Comparison of ENCODE assay signal across 8 mouse cellular contexts in genomic region chr4:82400536-82400935, GRCm38 (mm10).
A peak's percentile ranks its signal among the peaks of the same experiment; 100 is the strongest.
DNase-seq lines count a peak whose midpoint lies in the region; ATAC-seq and TF ChIP-seq lines count a peak whose summit lies in the region.

No protein-coding gene starts in this region.

- no peaks in the 10 kb centered on the region for H3K36me3 ChIP-seq in forebrain, embryonic 14.5 days (ENCODE audit: control insufficient read depth, insufficient read depth, low read length)

- H3K4me2 ChIP-seq in forebrain, embryonic 14.5 days (ENCODE audit: low read length) = no peak overlapping the region

- no peak; the same call in 1 of the 2 replicates for ATAC-seq in forebrain, embryonic 14.5 days

- WGBS in forebrain, embryonic 14.5 days = 9% methylated on average over 5 of the region's 5 CpGs

- no peak for TF ChIP-seq CTCF in layer of hippocampus, adult 2 months (conservative IDR thresholded peaks at IDR 0.05)

- no peaks in the 10 kb centered on the region for H3K27me3 ChIP-seq in forebrain, embryonic 14.5 days (replicated peaks; ENCODE audit: control insufficient read depth, insufficient read depth, low read length)

- H3K4me1 ChIP-seq in forebrain, embryonic 14.5 days (ENCODE audit: control insufficient read depth, insufficient read depth, low read length) = peaks cover 52% of the 10 kb centered on the region

- H3K27ac ChIP-seq in layer of hippocampus, adult 2 months = peak overlapping the region; percentile 53; the same call in 1 of the 2 replicates
- H3K27ac ChIP-seq in forebrain, embryonic 14.5 days (ENCODE audit: low read depth, low read length) = peak overlapping the region; percentile 61; the same call in 1 of the 2 replicates

- no peak for DNase-seq in layer of hippocampus, adult 2 months (ENCODE audit: low spot score in 2 of 2)
- DNase-seq in layer of hippocampus, adult 8-10 months (ENCODE audit: low spot score in 2 of 2) = no peak
- no peak for DNase-seq in forebrain, embryonic 14.5 days (ENCODE audit: low spot score)
- peak; percentile 39 for DNase-seq in kidney, adult 18-20 months
- peak; percentile 85 for DNase-seq in lung, postnatal 36 days
- no peak for DNase-seq in urinary bladder, postnatal 4 days (ENCODE audit: low spot score in 2 of 2)
- DNase-seq in left cerebral cortex, postnatal 25 days (ENCODE audit: low spot score in 2 of 2) = no peak
- DNase-seq in gastrocnemius, postnatal 4 days (ENCODE audit: low spot score in 2 of 2) = no peak

- no peaks in the 10 kb centered on the region for H3K9me3 ChIP-seq in forebrain, embryonic 14.5 days (replicated peaks; ENCODE audit: control insufficient read depth, low read length)

- no peak overlapping the region for H3K9ac ChIP-seq in forebrain, embryonic 14.5 days (ENCODE audit: low read length)

- H3K4me3 ChIP-seq in layer of hippocampus, adult 2 months = no peak overlapping the region
- no peak overlapping the region for H3K4me3 ChIP-seq in forebrain, embryonic 14.5 days (ENCODE audit: low read depth, low read length)

- intact Hi-C loops in left cerebral cortex, postnatal 25 days (cut with DNase I) = no loop called here

Comparison
In these comparisons a context has a peak if more than half of its experiments do, and no peak if none do; other contexts are left out.
1. DNase-seq: peak in kidney, adult 18-20 months (single experiment) and lung, postnatal 36 days (single experiment); none in layer of hippocampus, adult 2 months (0 of 2), layer of hippocampus, adult 8-10 months (0 of 2), forebrain, embryonic 14.5 days (single experiment), urinary bladder, postnatal 4 days (0 of 2), left cerebral cortex, postnatal 25 days (0 of 2) and gastrocnemius, postnatal 4 days (0 of 2).